Mouse (Mus musculus) left cerebral cortex, postnatal 36 days (tissue): ENCODE measurements around the gene Sox1. TPM values are rescaled to one million over a fixed set of nuclear protein-coding genes. Genes with fewer than 3 reads are reported as not detected.

ENCODE experiments used
- DNase-seq, 2 experiments: peaks; one replicate each; pipeline ENCODE4 v3.0.0; 2021 to 2022; ENCODE audit warnings: low spot score in 2 of 2, mixed read lengths in 1 of 2
- intact Hi-C: fragments of 180-260 bp; cut with DNase I; formaldehyde crosslinking; loops from one replicate; pipeline ENCODE4 v1.15.1; 2025
- total RNA-seq, 2 experiments: library from RNA; stranded (reverse); gene quantifications; 2 replicates each; pipeline ENCODE4 v1.2.3; 2021

The Sox1 gene
- total RNA-seq: 10 to 100 TPM in 1 of 2 experiments, 1 to 10 TPM in 1; 7.9 to 12.8 TPM

GRCm38 (mm10) chr8:12395071-12396031, at the start of gene Sox1:
Gene Sox1, plus strand, starts transcription at chr8:12395295.
- intact Hi-C loops: loop anchor here (5.0 kb wide), 1 partner anchor 92 kb away; no protein-coding TSS in a partner anchor
- peak in 1 of 2 experiments; percentile 67 for DNase-seq

DNA sequence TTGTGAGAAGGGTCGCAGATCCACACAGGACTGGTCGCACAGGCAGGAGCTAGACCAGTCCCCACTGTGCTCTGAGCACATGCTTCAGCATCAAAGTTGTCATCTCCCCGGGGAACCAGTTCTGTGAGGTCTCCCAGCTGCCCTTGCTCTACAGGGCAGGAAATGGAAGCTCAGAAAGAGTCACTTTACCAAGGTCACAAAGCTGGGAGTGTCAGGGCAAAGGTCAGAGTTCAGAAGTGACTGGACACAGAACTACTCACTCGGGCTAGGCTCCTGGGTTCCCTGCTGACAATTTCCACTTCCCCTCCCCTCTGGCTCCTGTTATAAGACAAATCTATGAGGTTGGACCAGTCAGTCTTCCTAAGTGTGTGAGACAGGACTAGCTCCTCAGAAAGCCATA, 49.2 kb upstream of the Sox1 start:
- DNase-seq: no peak
- intact Hi-C loops: no loop called here

DNA sequence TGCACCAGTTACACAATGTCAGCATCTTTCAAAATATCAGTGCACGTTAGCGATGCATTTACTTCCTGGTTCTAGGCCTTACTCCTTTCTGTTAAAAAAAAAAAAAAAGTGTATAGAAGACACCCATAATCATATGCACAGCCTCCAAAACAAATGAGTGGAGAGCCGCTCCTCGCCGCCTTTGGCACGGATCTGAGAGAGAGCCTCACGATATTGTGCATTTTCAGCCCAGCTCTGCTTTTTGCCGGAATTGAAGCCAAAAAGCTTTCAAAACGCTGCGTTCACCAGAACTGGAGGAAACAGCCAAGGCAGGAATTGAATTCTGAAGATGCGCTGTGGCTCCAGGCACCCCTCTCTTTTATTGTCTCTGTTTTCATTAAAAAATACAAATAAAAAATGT, 48.2 kb upstream of the Sox1 start:
- no peak for DNase-seq
- intact Hi-C loops: no loop called here

GRCm38 (mm10) chr8:12348306-12348705, 46.8 kb upstream of the Sox1 start:
- DNase-seq: no peak
- intact Hi-C loops: no loop called here

DNA sequence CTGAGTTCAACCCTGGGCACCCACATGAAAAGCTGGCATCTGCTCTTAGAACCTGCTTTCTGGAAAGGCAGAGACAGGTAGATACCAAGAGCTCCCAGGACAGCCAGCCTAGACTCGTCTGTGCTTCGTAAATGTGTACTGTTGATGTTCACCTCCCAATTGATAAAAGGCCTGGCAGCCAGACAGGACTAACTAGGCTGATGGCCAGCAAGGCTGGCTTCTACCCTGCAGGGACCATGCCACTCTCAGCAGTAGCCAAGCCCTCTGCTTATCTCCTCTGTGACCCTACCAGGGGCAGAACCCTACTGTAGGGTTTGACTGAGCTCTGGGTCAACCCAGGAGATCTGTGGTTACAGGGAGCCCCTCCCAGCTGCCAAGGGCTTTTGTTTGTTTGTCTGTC, 45.5 kb upstream of the Sox1 start:
- DNase-seq: no peak
- intact Hi-C loops: no loop called here

- intact Hi-C loops: no loop called here
These were observed 44.0 kb upstream of the Sox1 start for GRCm38 (mm10) chr8:12351121-12351520.

GRCm38 (mm10) chr8:12354406-12355025, 40.6 kb upstream of the Sox1 start:
- intact Hi-C loops: no loop called here

More at GRCm38 (mm10) chr8:12351121-12351520, 44.0 kb upstream of the Sox1 start:
- no peak for DNase-seq

GRCm38 (mm10) chr8:12368161-12368560, 26.9 kb upstream of the Sox1 start:
- intact Hi-C loops: no loop called here

More at GRCm38 (mm10) chr8:12354406-12355025, 40.6 kb upstream of the Sox1 start:
- DNase-seq: no peak

GRCm38 (mm10) chr8:12368856-12369255, 26.2 kb upstream of the Sox1 start:
- no peak for DNase-seq
- intact Hi-C loops: no loop called here

More at GRCm38 (mm10) chr8:12368161-12368560, 26.9 kb upstream of the Sox1 start:
- DNase-seq: no peak

DNA sequence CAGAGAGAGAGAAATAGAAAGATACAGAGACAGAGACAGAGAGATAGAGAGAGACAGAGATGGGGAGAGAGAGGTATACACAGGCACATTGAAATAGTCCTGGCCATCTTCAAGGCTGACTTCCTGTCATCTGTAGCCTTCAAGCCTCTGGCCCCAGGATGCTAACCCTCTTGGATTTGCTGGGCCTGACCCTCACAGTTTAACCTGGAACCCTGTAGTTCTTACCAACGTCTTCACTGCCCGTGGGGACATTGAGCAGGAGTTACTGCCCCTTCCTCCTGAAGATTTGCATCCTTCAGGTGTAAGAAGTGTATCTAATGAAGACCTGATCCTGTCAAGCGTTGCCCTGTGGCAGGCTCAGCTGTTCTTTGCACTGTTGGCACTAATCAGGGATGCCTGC, 14.0 kb upstream of the Sox1 start:
- intact Hi-C loops: loop anchor here (5.0 to 10.0 kb wide), 2 partner anchors 49 to 166 kb away; no protein-coding TSS in a partner anchor

GRCm38 (mm10) chr8:12382707-12383561, 12.2 kb upstream of the Sox1 start:
- intact Hi-C loops: loop anchor here (5.0 to 10.0 kb wide), 2 partner anchors 51 to 168 kb away; no protein-coding TSS in a partner anchor

More for the DNA sequence above, 14.0 kb upstream of the Sox1 start:
- DNase-seq: no peak

GRCm38 (mm10) chr8:12383979-12384890, 10.9 kb upstream of the Sox1 start:
- intact Hi-C loops: loop anchor here (2.0 to 10.0 kb wide), 3 partner anchors 15 to 169 kb away; no protein-coding TSS in a partner anchor
- DNase-seq: peak in 1 of 2 experiments; percentile 21

More at GRCm38 (mm10) chr8:12382707-12383561, 12.2 kb upstream of the Sox1 start:
- no peak for DNase-seq

DNA sequence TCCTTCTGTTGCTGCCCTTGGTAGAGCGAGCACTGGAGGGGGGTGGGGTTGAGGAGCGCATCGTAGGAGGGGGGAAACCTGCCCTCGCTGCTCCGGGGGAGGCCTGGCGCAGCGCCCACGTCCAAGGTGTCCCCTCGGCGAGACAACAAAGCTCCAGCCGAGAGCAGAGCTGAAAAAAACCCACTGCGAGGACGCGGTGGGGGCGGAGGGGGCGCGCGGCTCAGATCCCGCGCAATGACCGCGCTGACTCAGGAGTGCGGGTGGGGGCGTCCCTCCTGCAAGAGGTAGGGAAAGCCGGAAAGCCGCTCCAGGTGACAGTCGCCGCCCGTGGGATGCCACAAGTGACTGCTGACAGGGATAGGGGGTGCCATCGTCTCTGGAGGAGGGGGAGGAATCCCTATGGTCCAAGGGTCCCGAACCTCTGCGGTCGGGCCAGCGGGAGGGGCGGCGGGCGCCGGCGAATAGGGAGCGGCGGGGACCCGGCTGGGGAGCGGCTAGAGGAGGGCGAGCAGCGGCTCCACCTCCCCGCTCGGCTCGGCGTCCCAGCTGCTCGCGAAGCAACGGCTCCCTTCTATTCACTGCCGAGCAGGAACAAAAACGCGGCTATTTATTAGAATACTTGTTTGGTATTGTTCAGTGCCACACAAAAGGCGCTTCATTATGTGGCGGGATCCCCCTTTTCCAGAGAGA, 10.0 kb upstream of the Sox1 start:
- peak in 1 of 2 experiments; percentile 14 for DNase-seq

DNA sequence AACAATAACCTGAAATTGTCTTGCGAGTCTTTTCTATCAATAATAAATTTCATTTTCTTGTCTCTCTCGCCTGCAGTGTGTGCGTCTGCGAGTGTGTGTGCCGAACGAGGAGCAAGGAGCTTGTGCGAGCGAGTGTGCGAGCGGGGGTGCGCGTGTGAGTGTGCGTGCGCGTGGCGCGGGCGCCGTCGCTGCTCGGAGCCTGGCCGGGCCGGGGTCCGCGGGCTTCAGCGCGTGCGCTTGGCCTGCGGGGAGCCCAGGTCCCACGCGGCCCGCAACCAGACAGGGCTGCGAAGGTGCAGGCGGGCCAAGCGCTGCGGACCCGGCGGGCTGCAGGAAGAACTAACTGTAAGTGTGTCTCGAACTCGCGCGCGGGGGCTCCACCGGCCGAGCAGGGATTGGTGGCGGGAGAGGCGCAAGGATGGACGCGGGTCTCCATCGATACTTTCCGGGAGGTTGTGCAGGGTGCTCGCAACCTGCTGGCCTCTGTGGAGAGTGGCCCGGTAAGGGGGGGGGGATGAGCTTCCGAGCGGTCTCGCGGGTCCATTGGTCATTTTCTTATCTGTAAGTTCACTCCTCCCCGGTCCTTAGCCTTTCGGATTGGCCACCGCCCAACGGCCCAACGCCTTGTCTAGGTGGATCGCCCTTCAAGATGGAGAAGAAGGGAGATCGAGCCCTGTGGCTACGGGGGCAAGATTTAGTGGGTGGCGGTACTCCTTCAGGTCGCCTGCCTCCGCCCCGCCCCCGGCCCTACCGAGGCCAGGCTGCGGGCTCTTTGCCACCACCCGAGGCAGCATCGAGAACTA, 9.2 kb upstream of the Sox1 start:
- no peak for DNase-seq
- intact Hi-C loops: loop anchor here (2.0 to 10.0 kb wide), 3 partner anchors 13 to 389 kb away; no protein-coding TSS in a partner anchor

More for the DNA sequence above, 10.0 kb upstream of the Sox1 start:
- intact Hi-C loops: loop anchor here (2.0 to 10.0 kb wide), 4 partner anchors 14 to 388 kb away; no protein-coding TSS in a partner anchor

DNA sequence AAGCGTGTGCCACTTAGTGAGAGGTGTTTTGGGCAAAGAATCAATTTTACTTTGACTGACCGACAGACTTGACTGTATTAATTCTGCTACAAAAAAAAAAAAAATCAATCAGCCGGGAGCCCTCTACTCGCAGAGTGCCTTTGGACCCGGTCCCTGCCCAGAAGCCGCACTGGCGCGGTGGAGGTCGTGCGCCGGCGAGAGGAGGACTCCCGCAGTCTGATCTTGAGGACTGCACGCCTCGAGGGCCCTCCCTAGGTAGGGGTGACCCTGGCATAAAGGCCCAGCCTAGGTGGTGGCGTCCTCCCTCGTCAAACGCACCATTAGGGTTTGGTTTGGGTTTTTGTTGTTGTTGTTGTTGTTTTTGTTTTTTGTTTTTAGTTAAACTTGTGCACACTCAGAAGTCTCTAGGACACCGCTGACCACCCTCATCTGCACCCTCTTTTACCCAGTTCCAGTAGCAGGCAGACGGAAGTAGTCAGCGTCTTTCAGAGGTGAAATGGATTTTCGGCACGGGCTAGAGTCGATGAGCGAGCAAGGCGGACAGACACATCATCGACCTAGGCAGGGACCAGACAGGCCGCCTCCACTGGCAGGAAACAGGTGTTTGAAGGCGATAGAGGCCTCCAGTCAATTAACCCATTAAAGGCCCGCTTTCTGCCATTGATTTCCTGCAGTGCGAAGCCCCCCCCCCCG, 8.4 kb upstream of the Sox1 start:
- intact Hi-C loops: loop anchor here (5.0 to 10.0 kb wide), 2 partner anchors 172 to 389 kb away; no protein-coding TSS in a partner anchor
- no peak for DNase-seq
